Comparison of ENCODE assay signal across 16 mouse cellular contexts in genomic region chr17:47965885-47966505, GRCm38 (mm10). TPM values are rescaled to one million over a fixed set of nuclear protein-coding genes. Genes with fewer than 3 reads are reported as not detected.
DNase-seq lines count a peak whose midpoint lies in the region; ATAC-seq lines count a peak whose summit lies in the region.
"Had no signal": no experiment of that assay in that cellular context is flagged by ENCODE, and none has a peak within 500 bp of the region (broad histone marks: within the 10 kb centered on the region; RNA-seq: fewer than 3 reads in every experiment).

No protein-coding gene starts in this region.

- 34% methylated on average over 7 of the region's 12 CpGs for WGBS in heart, embryonic 10.5 days
- WGBS in heart, embryonic 11.5 days (ENCODE audit: insufficient replicate concordance), result 50% methylated on average over 11 of the region's 12 CpGs
- WGBS in intestine, embryonic 15.5 days, result 21% methylated on average over 7 of the region's 12 CpGs
- WGBS in limb, embryonic 13.5 days, result 23% methylated on average over 10 of the region's 12 CpGs

- peaks cover 14% of the 10 kb centered on the region for H3K4me1 ChIP-seq in heart, embryonic 10.5 days
- no peaks in the 10 kb centered on the region for H3K4me1 ChIP-seq in heart, embryonic 11.5 days (ENCODE audit: control insufficient read depth, insufficient read depth, low read length)
- peaks cover 12% of the 10 kb centered on the region; the same call in 1 of the 2 replicates for H3K4me1 ChIP-seq in intestine, embryonic 15.5 days (replicated peaks)
- H3K4me1 ChIP-seq in limb, embryonic 13.5 days, result peaks cover 40% of the 10 kb centered on the region
- H3K4me1 ChIP-seq: forebrain, embryonic 13.5 days; midbrain, embryonic 15.5 days had no signal

- ATAC-seq in heart, embryonic 11.5 days (replicated peaks; ENCODE audit: insufficient number of reproducible peaks, low FRiP score, low TSS enrichment), result no peak
- ATAC-seq in intestine, embryonic 15.5 days, result peak; percentile 66
- ATAC-seq in limb, embryonic 13.5 days (ENCODE audit: low FRiP score, low read depth), result peak; percentile 44; the same call in 1 of the 2 replicates
- ATAC-seq: forebrain, embryonic 13.5 days; midbrain, embryonic 15.5 days had no signal

- no peak for DNase-seq in heart, embryonic 10.5 days (ENCODE audit: low spot score)
- DNase-seq in NIH3T3 (ENCODE audit: low read depth), result peak; percentile 33
- DNase-seq in right cerebral cortex, postnatal 4 days, result no peak
- DNase-seq in layer of hippocampus, postnatal 10 days (ENCODE audit: low spot score in 2 of 2), result no peak
- no peak for DNase-seq in urinary bladder, postnatal 10 days (ENCODE audit: low spot score)
- DNase-seq: adrenal gland, postnatal 25 days; cerebellum, adult 11 months; heart, postnatal 14 days; liver; lung, postnatal 14 days had no signal

- peak overlapping the region; percentile 56 for H3K27ac ChIP-seq in heart, embryonic 10.5 days
- no peak overlapping the region for H3K27ac ChIP-seq in heart, embryonic 11.5 days (ENCODE audit: low read depth, low read length)
- H3K27ac ChIP-seq in intestine, embryonic 15.5 days, result peak overlapping the region; percentile 48
- H3K27ac ChIP-seq in limb, embryonic 13.5 days, result peak overlapping the region; percentile 53; the same call in 1 of the 2 replicates
- H3K27ac ChIP-seq: forebrain, embryonic 13.5 days; layer of hippocampus, adult 2 months; midbrain, embryonic 15.5 days had no signal

- no peak overlapping the region for H3K4me3 ChIP-seq in heart, embryonic 10.5 days
- H3K4me3 ChIP-seq in heart, embryonic 11.5 days (ENCODE audit: low read depth, low read length), result no peak overlapping the region
- H3K4me3 ChIP-seq in intestine, embryonic 15.5 days (replicated peaks), result no peak overlapping the region
- no peak overlapping the region for H3K4me3 ChIP-seq in limb, embryonic 13.5 days
- H3K4me3 ChIP-seq: forebrain, embryonic 13.5 days; layer of hippocampus, adult 2 months; midbrain, embryonic 15.5 days had no signal

- no peaks in the 10 kb centered on the region for H3K9me3 ChIP-seq in heart, embryonic 10.5 days
- H3K9me3 ChIP-seq in heart, embryonic 11.5 days (replicated peaks; ENCODE audit: control insufficient read depth, low read length), result no peaks in the 10 kb centered on the region
- no peaks in the 10 kb centered on the region for H3K9me3 ChIP-seq in intestine, embryonic 15.5 days
- peaks cover 3% of the 10 kb centered on the region; the same call in 1 of the 2 replicates for H3K9me3 ChIP-seq in limb, embryonic 13.5 days
- H3K9me3 ChIP-seq: forebrain, embryonic 13.5 days; midbrain, embryonic 15.5 days had no signal

- 0 out of 2 replicates have a peak, but pooled peaks cover 2% of the 10 kb centered on the region for H3K36me3 ChIP-seq in heart, embryonic 10.5 days
- H3K36me3 ChIP-seq in heart, embryonic 11.5 days (ENCODE audit: control insufficient read depth, insufficient read depth, low read length), result no peaks in the 10 kb centered on the region
- no peaks in the 10 kb centered on the region for H3K36me3 ChIP-seq in intestine, embryonic 15.5 days
- no peaks in the 10 kb centered on the region for H3K36me3 ChIP-seq in limb, embryonic 13.5 days
- H3K36me3 ChIP-seq: midbrain, embryonic 15.5 days had no signal

- no peak overlapping the region for H3K9ac ChIP-seq in heart, embryonic 11.5 days (ENCODE audit: low read depth, low read length)
- no peak overlapping the region for H3K9ac ChIP-seq in intestine, embryonic 15.5 days
- no peak overlapping the region for H3K9ac ChIP-seq in limb, embryonic 13.5 days
- H3K9ac ChIP-seq: forebrain, embryonic 13.5 days; midbrain, embryonic 15.5 days had no signal

- no peaks in the 10 kb centered on the region for H3K27me3 ChIP-seq in heart, embryonic 10.5 days (ENCODE audit: insufficient read depth, poor library complexity, severe bottlenecking)
- no peaks in the 10 kb centered on the region for H3K27me3 ChIP-seq in heart, embryonic 11.5 days (ENCODE audit: control insufficient read depth, insufficient read depth, low read length)
- no peaks in the 10 kb centered on the region for H3K27me3 ChIP-seq in intestine, embryonic 15.5 days (replicated peaks)
- H3K27me3 ChIP-seq in limb, embryonic 13.5 days, result no peaks in the 10 kb centered on the region
- H3K27me3 ChIP-seq: midbrain, embryonic 15.5 days had no signal

- no peak overlapping the region for H3K4me2 ChIP-seq in heart, embryonic 11.5 days
- H3K4me2 ChIP-seq in intestine, embryonic 15.5 days (replicated peaks), result no peak overlapping the region
- peak overlapping the region; percentile 9; the same call in 1 of the 2 replicates for H3K4me2 ChIP-seq in limb, embryonic 13.5 days (replicated peaks)
- H3K4me2 ChIP-seq: forebrain, embryonic 13.5 days; midbrain, embryonic 15.5 days had no signal

RNA-seq across cellular contexts. Expression of gene Foxp4, which starts 41.5 kb away (rescaled TPM):
- polyA plus RNA-seq in heart, embryonic 10.5 days (2016; fragmentation: Nextera tagmentation; extraction: Ambion mirVana), result 12.4 and 27.3 TPM in 2 replicates
- polyA plus RNA-seq in heart, embryonic 11.5 days (2014; fragmentation: Nextera tagmentation; extraction: Ambion mirVana), result 15.6 and 21.1 TPM in 2 replicates
- polyA plus RNA-seq in intestine, embryonic 15.5 days (2015; fragmentation: Nextera tagmentation; extraction: Ambion mirVana), result 22.3 and 24.9 TPM in 2 replicates
- polyA plus RNA-seq in limb, embryonic 13.5 days (2015; fragmentation: Nextera tagmentation; extraction: Ambion mirVana), result 25.9 and 30.2 TPM in 2 replicates
- total RNA-seq in layer of hippocampus, postnatal 10 days (2021), result 10 to 100 TPM; 51.1 to 57.6 TPM
